Mouse (Mus musculus): ENCODE results near the gene 4930415L06Rik. TPM values are rescaled to one million over a fixed set of nuclear protein-coding genes. Genes with fewer than 3 reads are reported as not detected.

Gene 4930415L06Rik
- total RNA-seq (2023), result not detected in 4 replicates

GRCm38 (mm10) chrX:89932752-89933151 is at the start of gene 4930415L06Rik:
Gene 4930415L06Rik (minus strand): TSS chrX:89932852.

Other genes with a start within 250 kb of the 4930415L06Rik start
- gene 4932429P05Rik, start 180.6 kb downstream of the 4930415L06Rik start, total RNA-seq (2023), result not detected in 4 replicates